Mouse (Mus musculus) lung, embryonic 14.5 days (tissue): Measurements from ENCODE around the gene Cxcl12. TPM values are rescaled to one million over a fixed set of nuclear protein-coding genes. Genes with fewer than 3 reads are reported as not detected.

ENCODE experiments used
- ATAC-seq: fragments of 200-750 bp; cut with Nextera tagmentation; 2 replicates; pipeline ENCODE4 v1.8.0; 2017; ENCODE audit warnings: mild to moderate bottlenecking, moderate TSS enrichment, moderate library complexity; ENCODE audit not compliant: insufficient read depth
- DNase-seq: peaks from one replicate; pipeline ENCODE4 v3.0.0-alpha.2; 2015
- H3K27ac ChIP-seq: fragments of 300-500 bp; sonication (generic); 2 replicates; pipeline ENCODE4 v1.5.1; 2014; ENCODE audit warnings: low read depth, mild to moderate bottlenecking, moderate library complexity
- H3K27me3 ChIP-seq: fragments of 300-500 bp; sonication (generic); 2 replicates; pipeline ENCODE4 v1.6.1; 2014; ENCODE audit warnings: low read length, control low read depth; ENCODE audit not compliant: insufficient read depth
- H3K36me3 ChIP-seq: fragments of 300-500 bp; sonication (generic); 2 replicates; pipeline ENCODE4 v1.6.1; 2014; ENCODE audit warnings: control low read depth; ENCODE audit not compliant: insufficient read depth
- H3K4me1 ChIP-seq: fragments of 300-500 bp; sonication (generic); 2 replicates; pipeline ENCODE4 v1.6.1; 2014; ENCODE audit warnings: antibody characterized with exemption, control low read depth; ENCODE audit not compliant: insufficient read depth
- H3K4me2 ChIP-seq: fragments of 300-500 bp; sonication (generic); 2 replicates; pipeline ENCODE4 v1.6.1; 2014; ENCODE audit warnings: mild to moderate bottlenecking
- H3K4me3 ChIP-seq: fragments of 300-500 bp; sonication (generic); 2 replicates; pipeline ENCODE4 v1.5.1; 2014; ENCODE audit warnings: low read depth, low read length
- H3K9ac ChIP-seq: fragments of 300-500 bp; sonication (generic); 2 replicates; pipeline ENCODE4 v1.6.1; 2014
- H3K9me3 ChIP-seq: fragments of 300-500 bp; sonication (generic); 2 replicates; pipeline ENCODE4 v1.6.1; 2016; ENCODE audit warnings: low read depth, low read length, control low read depth
- CTCF ChIP-seq: IDR thresholded peaks from 2 replicates; pipeline ENCODE4 v1.5.1; 2016; ENCODE audit warnings: antibody characterized with exemption, low read depth
- WGBS: fragments of 180-500 bp; shearing (Covaris S2); extraction: QIAGEN DNeasy Blood & Tissue Kit; methylation state at CpG from one replicate; pipeline ENCODE4 v1.1.7; 2014; 5-methylcytosine and 5-hydroxymethylcytosine counted together
- polyA plus RNA-seq: library from polyadenylated mRNA; unstranded; fragments of >200 nt; fragmentation: Nextera tagmentation; extraction: Ambion mirVana; gene quantifications from 2 replicates; pipeline ENCODE4 v1.2.1, GENCODE M21; 2014

Gene Cxcl12
- polyA plus RNA-seq, 1 experiment from 2014 or later, result 91.0 TPM

GRCm38 (mm10) chr6:117204112-117204511, 35.8 kb downstream of the Cxcl12 start:
- Histone ChIP-seq H3K9ac (no peak overlapping the region), H3K4me3 (no peak overlapping the region), H3K9me3 (no peaks in the 10 kb centered on the region), H3K4me1 (peaks cover 26% of the 10 kb centered on the region), H3K27me3 (no peaks in the 10 kb centered on the region), H3K27ac (peak overlapping the region; percentile 42), H3K36me3 (no peaks in the 10 kb centered on the region), H3K4me2 (no peak overlapping the region)
- ATAC-seq (no peak), DNase-seq (no peak)
- WGBS, result 73% methylated on average over 3 of the region's 3 CpGs
- TF ChIP-seq CTCF, result no peak

GRCm38 (mm10) chr6:117206834-117207233, 38.5 kb downstream of the Cxcl12 start:
- no peak overlapping the region for H3K4me2 ChIP-seq
- no peak overlapping the region for H3K27ac ChIP-seq
- H3K9ac ChIP-seq, result no peak overlapping the region
- WGBS, result 76% methylated on average over 2 of the region's 2 CpGs
- ATAC-seq (no peak), DNase-seq (no peak)
- H3K4me1 ChIP-seq, result peaks cover 13% of the 10 kb centered on the region
- no peaks in the 10 kb centered on the region for H3K27me3 ChIP-seq
- no peak overlapping the region for H3K4me3 ChIP-seq
- no peaks in the 10 kb centered on the region for H3K36me3 ChIP-seq
- TF ChIP-seq CTCF, result no peak
- no peaks in the 10 kb centered on the region for H3K9me3 ChIP-seq

- Histone ChIP-seq H3K4me1 (peaks cover 10% of the 10 kb centered on the region), H3K4me3 (no peak overlapping the region), H3K9ac (no peak overlapping the region), H3K36me3 (no peaks in the 10 kb centered on the region), H3K9me3 (no peaks in the 10 kb centered on the region), H3K27ac (no peak overlapping the region), H3K4me2 (no peak overlapping the region), H3K27me3 (no peaks in the 10 kb centered on the region)
- no peak for TF ChIP-seq CTCF
- DNase-seq (no peak), ATAC-seq (no peak)
- WGBS, result 92% methylated on average over 1 of the region's 1 CpGs
These were observed 39.0 kb downstream of the Cxcl12 start for GRCm38 (mm10) chr6:117207289-117207688.

- DNase-seq (no peak), ATAC-seq (peak; percentile 44; the same call in 1 of the 2 replicates)
- H3K4me2 ChIP-seq, result no peak overlapping the region
- H3K36me3 ChIP-seq, result no peaks in the 10 kb centered on the region
- H3K27ac ChIP-seq, result no peak overlapping the region; the same call in 1 of the 2 replicates
- no peaks in the 10 kb centered on the region; the same call in 1 of the 2 replicates for H3K4me1 ChIP-seq
- H3K4me3 ChIP-seq, result no peak overlapping the region
- no peaks in the 10 kb centered on the region for H3K9me3 ChIP-seq
- no peak for TF ChIP-seq CTCF
- no peaks in the 10 kb centered on the region for H3K27me3 ChIP-seq
- no peak overlapping the region for H3K9ac ChIP-seq
- whole genome bisulfite sequencing, result 10% methylated on average over 6 of the region's 6 CpGs
These were observed 41.8 kb downstream of the Cxcl12 start for GRCm38 (mm10) chr6:117210086-117210485.

GRCm38 (mm10) chr6:117210536-117210935, 42.2 kb downstream of the Cxcl12 start:
- no peak overlapping the region for H3K9ac ChIP-seq
- H3K27me3 ChIP-seq, result no peaks in the 10 kb centered on the region
- H3K9me3 ChIP-seq, result no peaks in the 10 kb centered on the region
- H3K4me3 ChIP-seq, result no peak overlapping the region
- WGBS, result 16% methylated on average over 6 of the region's 6 CpGs
- no peaks in the 10 kb centered on the region; the same call in 1 of the 2 replicates for H3K4me1 ChIP-seq
- ATAC-seq (peak; percentile 75), DNase-seq (peak; percentile 60)
- H3K4me2 ChIP-seq, result no peak overlapping the region
- no peaks in the 10 kb centered on the region for H3K36me3 ChIP-seq
- no peak overlapping the region for H3K27ac ChIP-seq
- TF ChIP-seq CTCF, result no peak

- H3K27me3 ChIP-seq, result no peaks in the 10 kb centered on the region
- H3K4me1 ChIP-seq, result no peaks in the 10 kb centered on the region; the same call in 1 of the 2 replicates
- WGBS, result 80% methylated on average over 5 of the region's 5 CpGs
- no peaks in the 10 kb centered on the region for H3K9me3 ChIP-seq
- no peak for ATAC-seq
- H3K9ac ChIP-seq, result no peak overlapping the region
- H3K4me2 ChIP-seq, result no peak overlapping the region
- H3K4me3 ChIP-seq, result no peak overlapping the region
- no peak for DNase-seq
- no peak for TF ChIP-seq CTCF
- H3K27ac ChIP-seq, result no peak overlapping the region
- H3K36me3 ChIP-seq, result no peaks in the 10 kb centered on the region
These were observed 46.2 kb downstream of the Cxcl12 start for GRCm38 (mm10) chr6:117214506-117214905.

- no peak overlapping the region for H3K4me2 ChIP-seq
- no peak for ATAC-seq
- H3K27me3 ChIP-seq, result no peaks in the 10 kb centered on the region
- no peaks in the 10 kb centered on the region for H3K4me1 ChIP-seq
- TF ChIP-seq CTCF, result no peak
- no peaks in the 10 kb centered on the region for H3K9me3 ChIP-seq
- WGBS, result 83% methylated on average over 9 of the region's 9 CpGs
- H3K36me3 ChIP-seq, result no peaks in the 10 kb centered on the region
- DNase-seq, result no peak
- no peak overlapping the region for H3K9ac ChIP-seq
- H3K4me3 ChIP-seq, result no peak overlapping the region
- no peak overlapping the region for H3K27ac ChIP-seq
These were observed 50.3 kb downstream of the Cxcl12 start for GRCm38 (mm10) chr6:117218442-117219299.
